Mouse (Mus musculus) cerebellum, adult 11-12 months (tissue): Measurements from ENCODE around the gene Gm45261.

Experiments
- DNase-seq: peaks from one replicate; pipeline ENCODE4 v3.0.0; 2022

The Gm45261 gene

GRCm38 (mm10) chr1:80461348-80461747 lies at the start of gene Gm45261:
TSS of gene Gm45261 (minus strand) at chr1:80461448.
- no peak for DNase-seq

- DNase-seq: no peak
Observed at GRCm38 (mm10) chr1:80504757-80505156, 43.5 kb upstream of the Gm45261 start.

DNA sequence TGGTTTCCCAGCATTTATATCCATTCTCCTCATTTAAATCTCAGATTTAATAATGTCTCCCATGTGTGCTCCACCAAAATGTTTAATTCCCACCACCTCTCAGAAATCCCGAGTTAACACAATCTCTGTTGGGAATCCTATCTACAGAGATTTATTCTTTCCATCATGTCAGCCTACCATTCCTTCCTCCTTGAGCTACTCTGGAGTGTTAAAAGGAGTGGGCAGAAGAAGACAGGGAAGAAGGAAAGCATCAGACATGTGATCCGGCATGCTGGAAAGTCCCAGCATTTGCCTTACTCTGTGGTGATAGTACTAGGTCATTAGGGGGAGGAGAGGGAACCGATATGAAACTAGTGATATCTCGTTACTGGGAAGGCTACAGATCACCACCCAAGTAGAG lies 42.8 kb upstream of the Gm45261 start:
- DNase-seq: no peak

- DNase-seq: no peak
Observed at GRCm38 (mm10) chr1:80502456-80503165, 41.4 kb upstream of the Gm45261 start.

- no peak for DNase-seq
Observed at GRCm38 (mm10) chr1:80499264-80499663, 38.0 kb upstream of the Gm45261 start.

DNA sequence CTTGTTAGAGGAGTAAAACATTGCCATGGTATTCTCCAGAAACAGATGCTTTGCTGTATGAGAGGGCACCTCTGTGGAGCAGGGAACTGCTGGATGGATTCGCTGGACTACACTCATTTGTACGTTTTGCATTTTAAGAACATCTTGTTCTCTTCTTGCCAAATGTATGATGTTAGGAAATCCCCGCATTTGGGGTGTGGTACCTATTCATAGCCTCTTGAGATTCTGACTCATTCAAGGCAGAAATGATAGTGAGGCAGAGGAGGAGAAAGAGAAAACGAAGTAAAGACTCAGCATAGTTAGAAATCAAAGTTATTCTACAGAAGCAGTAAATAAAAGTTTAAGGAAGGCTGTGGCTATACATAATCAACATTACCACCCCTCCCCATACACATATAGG lies 35.1 kb upstream of the Gm45261 start:
- DNase-seq: no peak

GRCm38 (mm10) chr1:80483419-80483818 lies 22.2 kb upstream of the Gm45261 start:
- no peak for DNase-seq

- no peak for DNase-seq
Observed at GRCm38 (mm10) chr1:80474942-80475341, 13.7 kb upstream of the Gm45261 start.

DNA sequence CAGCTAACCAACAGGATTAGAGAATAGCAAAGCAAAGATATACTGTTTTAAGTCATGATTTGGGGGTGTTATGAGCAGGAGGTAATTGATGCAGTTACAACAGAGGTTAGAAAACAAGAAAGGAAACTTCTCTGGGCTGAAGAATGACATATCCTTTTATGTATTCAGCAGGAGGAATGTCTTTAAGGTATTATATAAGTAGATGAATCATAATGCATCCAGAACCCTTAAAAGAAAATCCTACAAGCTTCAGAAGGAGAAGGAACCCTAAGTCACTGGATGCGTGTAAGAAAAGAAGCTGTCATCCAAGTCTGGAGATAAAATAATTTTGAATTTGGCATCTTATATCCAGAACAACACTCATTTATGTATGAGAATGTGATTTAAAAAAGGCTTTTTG lies 11.1 kb upstream of the Gm45261 start:
- DNase-seq: no peak

- DNase-seq: no peak
Observed at GRCm38 (mm10) chr1:80459923-80460322, 1.3 kb downstream of the Gm45261 start.

DNA sequence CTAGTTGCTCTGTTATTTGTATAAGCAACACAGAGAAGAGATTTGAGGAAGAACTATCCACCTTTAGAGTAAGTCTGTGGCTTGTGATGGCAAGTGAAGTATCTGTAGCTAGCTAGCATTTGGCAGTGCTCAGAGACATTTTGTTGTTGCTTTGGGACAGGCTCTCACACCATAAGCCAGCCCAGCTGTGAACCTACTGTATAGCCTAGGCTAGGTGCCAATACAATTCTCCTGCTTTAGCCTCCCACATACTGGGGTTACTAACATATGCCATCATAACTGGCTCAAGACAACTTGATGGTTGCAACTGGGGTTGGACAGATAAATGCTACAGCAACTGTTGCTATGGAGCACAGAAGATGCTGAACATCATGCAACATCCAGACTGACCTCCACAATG lies 1.8 kb downstream of the Gm45261 start:
- no peak for DNase-seq

- DNase-seq: no peak
Observed at GRCm38 (mm10) chr1:80453971-80454370, 7.3 kb downstream of the Gm45261 start.

DNA sequence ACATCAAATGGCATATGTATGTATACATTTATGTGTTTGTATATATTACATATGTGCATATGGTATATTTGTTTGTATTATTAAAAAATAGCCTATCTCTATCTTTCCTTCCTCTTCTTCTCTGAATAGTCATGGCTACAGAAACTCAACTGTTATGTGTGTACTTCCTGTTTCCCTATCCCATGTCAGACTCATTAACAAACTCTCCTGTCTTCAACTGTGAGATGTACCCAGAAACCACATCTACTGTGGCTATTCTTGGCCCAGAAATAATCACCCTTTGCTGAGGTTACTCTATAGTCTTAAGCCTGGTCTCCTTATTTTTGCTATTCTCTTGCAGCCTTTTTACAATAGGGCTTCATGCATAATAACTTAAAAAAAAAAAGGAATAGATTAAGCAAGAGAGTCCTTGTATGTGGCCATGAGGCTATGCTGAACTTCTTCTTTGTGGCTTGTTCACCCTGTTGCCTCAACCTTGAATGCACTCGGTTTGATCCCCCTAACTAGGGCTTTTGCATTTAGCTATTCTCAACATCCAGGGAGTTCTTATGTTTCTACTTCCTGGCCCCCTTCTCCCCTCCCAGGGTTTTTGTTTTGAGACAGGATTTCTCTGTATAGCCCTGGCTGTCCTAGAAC lies 9.2 kb downstream of the Gm45261 start:
- no peak for DNase-seq

GRCm38 (mm10) chr1:80447554-80447953 lies 13.7 kb downstream of the Gm45261 start:
- DNase-seq: no peak

- DNase-seq: no peak
Observed at GRCm38 (mm10) chr1:80440911-80441310, 20.3 kb downstream of the Gm45261 start.

- no peak for DNase-seq
Observed at GRCm38 (mm10) chr1:80438506-80438905, 22.7 kb downstream of the Gm45261 start.

DNA sequence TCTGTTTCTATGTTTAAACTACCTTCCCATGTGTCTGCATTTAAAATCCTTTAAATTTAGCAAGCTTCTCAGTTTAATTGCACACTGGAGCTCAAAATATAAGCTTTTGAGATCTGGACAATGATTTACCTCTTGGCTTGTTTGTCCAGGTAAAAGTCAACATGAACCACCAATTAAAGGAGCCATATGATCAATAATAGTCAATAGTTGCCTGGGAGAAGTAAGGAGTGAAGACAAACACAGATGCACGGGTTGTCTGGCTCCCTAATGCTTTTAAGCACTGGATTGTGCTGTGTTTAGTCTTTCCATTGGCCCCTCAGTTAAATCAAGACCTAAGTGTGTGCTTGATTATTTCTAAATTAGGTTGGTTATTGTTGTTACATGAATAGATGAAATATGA lies 33.3 kb downstream of the Gm45261 start:
- DNase-seq: no peak

DNA sequence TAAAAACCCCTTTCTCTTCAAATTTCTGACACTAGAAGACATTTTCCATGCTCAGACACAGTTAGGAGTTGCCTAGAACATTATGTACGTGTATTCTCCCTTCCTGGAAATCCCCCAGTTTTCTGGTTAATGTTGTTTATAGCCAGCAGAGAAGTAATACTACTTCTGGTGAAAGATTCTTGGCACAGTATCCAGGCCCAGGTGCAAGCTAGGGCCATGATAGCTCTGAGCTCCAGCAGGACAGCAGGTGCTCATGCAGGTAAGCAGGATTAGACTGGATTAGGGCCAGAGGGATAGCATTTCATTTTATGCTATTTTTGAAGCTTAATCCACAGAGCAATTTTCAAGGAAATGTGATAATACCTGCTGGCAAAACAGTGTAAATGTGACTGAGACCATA lies 33.8 kb downstream of the Gm45261 start:
- DNase-seq: peak; percentile 92

GRCm38 (mm10) chr1:80424666-80425065 lies 36.6 kb downstream of the Gm45261 start:
- no peak for DNase-seq

- no peak for DNase-seq
Observed at GRCm38 (mm10) chr1:80418321-80419045, 42.8 kb downstream of the Gm45261 start.

GRCm38 (mm10) chr1:80416329-80416728 lies 44.9 kb downstream of the Gm45261 start:
- no peak for DNase-seq

DNA sequence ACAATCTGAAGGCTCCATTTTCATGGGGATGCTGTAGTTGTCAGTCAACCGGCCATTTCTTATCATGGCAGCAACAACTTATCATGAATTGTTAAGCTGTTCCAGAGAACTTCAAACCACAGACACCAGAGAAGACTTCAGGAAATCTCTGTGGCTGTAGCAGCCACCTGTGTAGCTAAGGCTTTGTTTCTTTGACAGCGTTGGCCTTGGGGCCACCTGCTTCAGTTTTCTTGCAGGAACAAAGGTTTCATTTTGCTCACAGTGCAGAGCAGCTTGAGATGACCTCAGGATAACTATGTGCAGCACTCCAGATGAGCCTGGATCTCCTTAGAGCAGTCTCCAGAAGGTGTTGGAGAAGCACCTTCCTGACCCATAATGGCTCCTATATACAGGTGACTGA lies 48.7 kb downstream of the Gm45261 start:
- DNase-seq: no peak

GRCm38 (mm10) chr1:80410229-80410973 lies 50.8 kb downstream of the Gm45261 start:
- DNase-seq: no peak
